Mouse (Mus musculus) NIH3T3 (cell line): ENCODE data around the gene Rap1gds1.

Experiments
- DNase-seq: peaks from one replicate; pipeline ENCODE4 v3.0.0-alpha.2; 2012; ENCODE audit warnings: low read depth

Gene Rap1gds1

DNA sequence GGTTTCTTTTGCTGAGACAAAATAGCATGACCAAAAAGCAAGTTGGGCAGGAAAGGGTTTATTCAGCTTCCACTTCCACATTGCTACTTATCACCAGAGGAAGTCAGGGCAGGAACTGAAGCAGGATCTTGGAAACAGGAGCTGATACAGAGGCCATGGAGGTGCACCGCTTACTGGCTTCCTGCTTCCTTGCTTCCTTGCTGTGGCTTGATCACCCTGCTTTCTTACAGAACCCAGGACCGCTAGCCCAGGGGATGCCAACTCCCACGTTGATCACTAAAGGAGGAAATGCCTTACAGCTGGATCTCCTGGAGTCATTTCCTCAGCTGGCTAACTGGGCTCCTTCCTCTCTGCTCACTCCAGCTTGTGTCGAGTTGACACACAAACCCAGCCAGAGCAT is 197.3 kb downstream of the Rap1gds1 start:
- DNase-seq, result no peak

DNA sequence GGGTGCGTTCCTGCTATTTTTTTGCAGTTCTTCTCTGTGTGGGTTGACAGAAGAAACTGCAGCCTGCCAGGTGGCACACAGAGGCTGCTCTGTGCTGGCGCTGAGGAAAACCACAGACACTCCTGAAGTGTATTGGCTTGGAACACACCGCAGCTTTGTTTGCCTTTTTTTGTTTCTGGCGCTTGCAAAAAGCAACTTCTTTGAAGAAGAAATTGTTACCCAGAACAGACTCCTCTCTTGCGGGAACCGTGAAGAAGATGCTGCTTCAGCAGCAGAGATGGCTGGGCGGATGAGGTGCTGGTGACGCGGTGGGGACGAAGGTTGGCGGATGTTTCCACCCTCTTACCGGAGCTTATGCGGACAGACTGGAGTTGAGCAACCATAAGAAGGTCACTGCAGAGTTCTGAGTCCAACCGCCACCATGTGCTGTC is 198.1 kb downstream of the Rap1gds1 start:
- no peak for DNase-seq

DNA sequence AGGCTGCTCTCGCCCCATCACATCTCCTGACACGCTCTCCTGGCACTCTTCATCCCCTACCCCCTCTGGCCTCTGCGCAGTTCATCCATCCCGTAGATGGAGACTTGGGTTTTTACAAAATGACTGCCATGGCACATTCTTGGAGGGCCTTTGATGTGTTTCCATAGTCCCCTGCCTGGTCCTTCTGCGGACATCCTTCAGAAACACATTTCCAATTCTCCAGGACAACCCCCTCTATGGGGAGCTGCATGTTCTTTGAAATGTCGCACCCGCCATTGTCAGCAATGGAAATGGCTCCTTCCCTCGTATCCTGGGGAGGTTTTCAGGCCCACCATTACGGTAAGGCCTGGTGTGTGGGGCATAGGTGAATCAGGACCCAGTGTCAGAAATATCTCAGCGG is 198.6 kb downstream of the Rap1gds1 start:
- DNase-seq, result no peak

DNA sequence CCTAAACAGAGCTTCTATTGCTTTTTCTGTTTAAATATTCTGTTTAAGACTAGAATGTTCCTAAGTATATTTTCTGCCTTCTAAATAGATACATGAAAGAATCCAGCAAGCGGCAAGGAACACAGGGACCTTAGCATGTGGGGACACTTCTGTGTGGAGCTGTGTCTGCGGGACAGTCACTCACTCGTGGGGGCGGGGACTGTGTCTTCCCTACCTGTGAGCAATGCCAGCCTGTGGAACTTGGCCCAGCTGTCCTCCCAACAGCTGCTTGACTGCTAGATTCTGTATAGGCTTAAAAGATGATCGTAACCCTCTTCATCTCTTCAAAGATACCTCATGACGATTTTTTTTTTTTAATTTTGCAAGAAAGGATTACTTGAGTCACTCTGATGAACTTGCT is 199.1 kb downstream of the Rap1gds1 start:
- no peak for DNase-seq
